Mouse (Mus musculus) ES-Bruce4 (cell line): ENCODE results near the gene Lrrc20. TPM values are rescaled to one million over a fixed set of nuclear protein-coding genes. Genes with fewer than 3 reads are reported as not detected.

ENCODE experiments used
- H3K27ac ChIP-seq: 2 replicates; pipeline ENCODE4 v1.5.1; 2012; ENCODE audit warnings: low read length, inconsistent platforms; ENCODE audit not compliant: insufficient read depth
- H3K27me3 ChIP-seq: 2 replicates; pipeline ENCODE4 v1.6.1; 2012; ENCODE audit warnings: mild to moderate bottlenecking, low read length, inconsistent platforms; ENCODE audit not compliant: control insufficient read depth, poor library complexity, insufficient read depth, severe bottlenecking
- H3K36me3 ChIP-seq: 2 replicates; pipeline ENCODE4 v1.6.1; 2012; ENCODE audit warnings: inconsistent platforms, mild to moderate bottlenecking, low read length, moderate library complexity; ENCODE audit not compliant: control insufficient read depth, poor library complexity, insufficient read depth, severe bottlenecking
- H3K4me1 ChIP-seq: one replicate; pipeline ENCODE4 v1.8.1; 2011; ENCODE audit warnings: low read length; ENCODE audit not compliant: control insufficient read depth, insufficient read depth
- H3K4me3 ChIP-seq: 2 replicates; pipeline ENCODE4 v1.5.1; 2011; ENCODE audit warnings: low read depth, mild to moderate bottlenecking, low read length
- H3K9ac ChIP-seq: 2 replicates; pipeline ENCODE4 v1.6.1; 2012; ENCODE audit warnings: low read depth, mild to moderate bottlenecking, inconsistent platforms; ENCODE audit not compliant: poor library complexity, severe bottlenecking
- H3K9me3 ChIP-seq: replicated peaks from 2 replicates; pipeline ENCODE4 v1.6.1; 2012; ENCODE audit warnings: mild to moderate bottlenecking, low read length, inconsistent platforms; ENCODE audit not compliant: control insufficient read depth, poor library complexity, insufficient read depth, severe bottlenecking
- CTCF ChIP-seq: IDR thresholded peaks from one replicate; pipeline ENCODE4 v1.8.1; 2011; ENCODE audit warnings: low read depth, low read length
- EP300 ChIP-seq: IDR thresholded peaks from 2 replicates; pipeline ENCODE4 v1.6.1; 2011; ENCODE audit warnings: low read depth, low read length; ENCODE audit not compliant: insufficient read depth
- POLR2A ChIP-seq: IDR thresholded peaks from one replicate; pipeline ENCODE4 v1.8.1; 2011; ENCODE audit warnings: low read length; ENCODE audit not compliant: insufficient read depth
- polyA plus RNA-seq: library from polyadenylated mRNA; stranded (reverse); fragments of >200 nt; gene quantifications from 2 replicates; pipeline ENCODE4 v1.2.4, GENCODE M21; 2011; ENCODE audit warnings: low read depth; ENCODE audit not compliant: missing spikeins, insufficient read depth, insufficient read length

The Lrrc20 gene
- polyA plus RNA-seq, 1 experiment, result 6.4 TPM

- TF ChIP-seq POLR2A (no peak), CTCF (no peak), EP300 (no peak)
- H3K4me3 ChIP-seq, result no peak overlapping the region
- no peaks in the 10 kb centered on the region for H3K27me3 ChIP-seq
- H3K36me3 ChIP-seq, result no peaks in the 10 kb centered on the region
- no peaks in the 10 kb centered on the region for H3K9me3 ChIP-seq
- no peak overlapping the region for H3K9ac ChIP-seq
- H3K4me1 ChIP-seq, result peaks cover 1% of the 10 kb centered on the region
- no peak overlapping the region for H3K27ac ChIP-seq
Measured at GRCm38 (mm10) chr10:61500756-61501155, 25.2 kb downstream of the Lrrc20 start.

GRCm38 (mm10) chr10:61504073-61504472, 28.5 kb downstream of the Lrrc20 start:
- Histone ChIP-seq H3K9ac (no peak overlapping the region), H3K27ac (no peak overlapping the region), H3K36me3 (no peaks in the 10 kb centered on the region), H3K9me3 (no peaks in the 10 kb centered on the region), H3K27me3 (no peaks in the 10 kb centered on the region), H3K4me3 (no peak overlapping the region), H3K4me1 (peaks cover 1% of the 10 kb centered on the region)
- no peak for TF ChIP-seq CTCF

GRCm38 (mm10) chr10:61506381-61507200, 31.0 kb downstream of the Lrrc20 start:
- Histone ChIP-seq H3K27ac (no peak overlapping the region), H3K9ac (no peak overlapping the region), H3K27me3 (no peaks in the 10 kb centered on the region), H3K9me3 (no peaks in the 10 kb centered on the region), H3K4me3 (no peak overlapping the region), H3K36me3 (no peaks in the 10 kb centered on the region), H3K4me1 (no peaks in the 10 kb centered on the region)
- no peak for TF ChIP-seq CTCF
- TF ChIP-seq POLR2A, result no peak
- no peak for TF ChIP-seq EP300

- H3K4me1 ChIP-seq, result no peaks in the 10 kb centered on the region
- H3K27me3 ChIP-seq, result no peaks in the 10 kb centered on the region
- H3K36me3 ChIP-seq, result no peaks in the 10 kb centered on the region
- no peak overlapping the region for H3K4me3 ChIP-seq
- H3K9me3 ChIP-seq, result no peaks in the 10 kb centered on the region
- no peak overlapping the region for H3K9ac ChIP-seq
- no peak for TF ChIP-seq POLR2A
- TF ChIP-seq EP300, result no peak
- TF ChIP-seq CTCF, result no peak
- no peak overlapping the region for H3K27ac ChIP-seq
Measured at GRCm38 (mm10) chr10:61509873-61510272, 34.3 kb downstream of the Lrrc20 start.

- H3K9me3 ChIP-seq, result no peaks in the 10 kb centered on the region
- H3K4me3 ChIP-seq, result no peak overlapping the region
- no peaks in the 10 kb centered on the region for H3K4me1 ChIP-seq
- H3K36me3 ChIP-seq, result no peaks in the 10 kb centered on the region
- TF ChIP-seq EP300 (no peak), CTCF (no peak), POLR2A (no peak)
- H3K27ac ChIP-seq, result no peak overlapping the region
- no peak overlapping the region for H3K9ac ChIP-seq
- H3K27me3 ChIP-seq, result no peaks in the 10 kb centered on the region
Measured at GRCm38 (mm10) chr10:61510809-61511208, 35.2 kb downstream of the Lrrc20 start.

- H3K9me3 ChIP-seq, result no peaks in the 10 kb centered on the region
- no peak overlapping the region for H3K27ac ChIP-seq
- no peak overlapping the region for H3K9ac ChIP-seq
- no peaks in the 10 kb centered on the region for H3K27me3 ChIP-seq
- H3K36me3 ChIP-seq, result no peaks in the 10 kb centered on the region
- H3K4me3 ChIP-seq, result no peak overlapping the region
- no peaks in the 10 kb centered on the region for H3K4me1 ChIP-seq
- TF ChIP-seq CTCF, result no peak
- no peak for TF ChIP-seq EP300
Measured at GRCm38 (mm10) chr10:61512215-61512889, 36.8 kb downstream of the Lrrc20 start.
